Mouse (Mus musculus): ENCODE measurements around the gene Armcx5. TPM values are rescaled to one million over a fixed set of nuclear protein-coding genes. Genes with fewer than 3 reads are reported as not detected.
"Not testable (repeated sequence)": the region's sequence is repeated elsewhere in the genome, so short reads cannot be mapped to it uniquely, and the experiment has no call there.

Gene Armcx5
- 13.2 and 13.3 TPM in 2 replicates for polyA plus RNA-seq (2015; fragmentation: Nextera tagmentation; extraction: Ambion mirVana)

GRCm38 (mm10) chrX:135742304-135743055, at the start of gene Armcx5, which contains the start of gene Gprasp1:
Gene Armcx5, plus strand, starts transcription at chrX:135742733.
Gene Gprasp1, plus strand, starts transcription at chrX:135742733.
- Histone ChIP-seq H3K4me1 (peaks cover 7% of the 10 kb centered on the region; the same call in 1 of the 2 replicates), H3K4me2 (replicated peaks) (peak within 1 kb of the TSS; percentile 65), H3K4me3 (peak within 1 kb of the TSS; percentile 64), H3K27ac (peak within 1 kb of the TSS; percentile 80), H3K27me3 (peaks cover 18% of the 10 kb centered on the region; the same call in 1 of the 2 replicates), H3K9me3 (no peaks in the 10 kb centered on the region), H3K36me3 (peaks cover 7% of the 10 kb centered on the region; the same call in 1 of the 2 replicates), H3K9ac (peak within 1 kb of the TSS; percentile 72)
- ATAC-seq (ENCODE audit: low FRiP score, low read depth): peak; percentile 97
- WGBS: 16% methylated on average over 48 of the region's 48 CpGs

GRCm38 (mm10) chrX:135693633-135694032, 48.9 kb upstream of the Armcx5 start, which contains the start of gene Tcp11x2:
Gene Tcp11x2, minus strand, starts transcription at chrX:135693790.
- 52% methylated on average over 1 of the region's 1 CpGs for WGBS

GRCm38 (mm10) chrX:135703111-135703510, 39.4 kb upstream of the Armcx5 start:
- Histone ChIP-seq H3K4me3 (no peak overlapping the region), H3K9ac (no peak overlapping the region), H3K36me3 (no peaks in the 10 kb centered on the region), H3K9me3 (no peaks in the 10 kb centered on the region), H3K4me1 (no peaks in the 10 kb centered on the region), H3K4me2 (replicated peaks) (no peak overlapping the region), H3K27ac (no peak overlapping the region), H3K27me3 (peaks cover 8% of the 10 kb centered on the region; the same call in 1 of the 2 replicates)
- WGBS: 94% methylated on average over 1 of the region's 1 CpGs
- ATAC-seq (ENCODE audit: low FRiP score, low read depth): no peak

More at GRCm38 (mm10) chrX:135693633-135694032, 48.9 kb upstream of the Armcx5 start, which contains the start of gene Tcp11x2:
- no peaks in the 10 kb centered on the region for H3K36me3 ChIP-seq
- no peak within 1 kb of the TSS for H3K4me3 ChIP-seq
- H3K9me3 ChIP-seq: no peaks in the 10 kb centered on the region
- H3K9ac ChIP-seq: no peak within 1 kb of the TSS
- H3K27me3 ChIP-seq: peaks cover 16% of the 10 kb centered on the region; the same call in 1 of the 2 replicates
- H3K4me2 ChIP-seq (replicated peaks): no peak within 1 kb of the TSS
- no peaks in the 10 kb centered on the region for H3K4me1 ChIP-seq
- no peak within 1 kb of the TSS for H3K27ac ChIP-seq
- no peak for ATAC-seq (ENCODE audit: low FRiP score, low read depth)

DNA sequence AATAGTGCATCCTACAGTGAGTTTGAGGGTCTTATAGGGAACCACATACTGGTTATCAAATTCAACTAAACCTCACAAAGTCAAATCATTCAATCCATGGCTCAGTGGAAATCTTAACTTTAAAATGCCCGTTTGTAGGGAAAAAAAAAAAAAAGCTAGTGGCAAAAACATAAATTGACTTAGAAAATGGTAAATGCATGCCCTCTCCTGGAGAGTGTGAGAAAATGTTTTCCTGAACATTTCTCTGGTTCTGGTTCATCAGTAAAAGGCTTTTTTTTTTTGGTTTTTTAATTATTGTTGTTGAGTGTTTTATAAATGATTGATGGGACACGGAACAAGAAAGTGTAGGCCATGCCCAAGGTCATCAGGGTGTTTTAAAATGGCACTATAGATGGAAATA, 38.2 kb upstream of the Armcx5 start:
- Histone ChIP-seq H3K27me3 (peaks cover 9% of the 10 kb centered on the region; the same call in 1 of the 2 replicates), H3K9ac (no peak overlapping the region), H3K4me2 (replicated peaks) (no peak overlapping the region), H3K9me3 (no peaks in the 10 kb centered on the region), H3K36me3 (no peaks in the 10 kb centered on the region), H3K4me1 (no peaks in the 10 kb centered on the region), H3K4me3 (no peak overlapping the region), H3K27ac (no peak overlapping the region)
- ATAC-seq (ENCODE audit: low FRiP score, low read depth): no peak
- WGBS: 39% methylated on average over 2 of the region's 2 CpGs

DNA sequence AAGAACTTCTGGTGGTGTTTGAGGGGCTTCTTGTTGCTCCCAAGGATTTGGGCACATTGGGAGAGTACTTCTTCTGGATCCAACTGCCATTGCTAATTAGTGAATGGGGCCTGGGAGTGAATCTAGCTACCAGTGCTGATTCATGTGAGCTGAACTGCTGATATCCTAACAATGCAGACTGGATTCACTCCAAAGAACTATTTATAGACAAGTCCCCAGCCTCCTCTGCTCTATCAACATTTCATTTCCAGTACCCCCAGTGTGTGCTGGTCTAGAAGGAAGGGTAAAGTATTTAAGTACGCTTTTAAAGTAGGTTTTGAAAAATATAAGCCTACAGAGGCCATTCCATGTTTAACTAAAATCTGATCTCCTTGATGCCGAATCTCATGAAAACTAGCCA, 29.7 kb upstream of the Armcx5 start:
- Histone ChIP-seq H3K9ac (no peak overlapping the region), H3K4me1 (no peaks in the 10 kb centered on the region), H3K36me3 (no peaks in the 10 kb centered on the region), H3K4me3 (no peak overlapping the region), H3K27ac (no peak overlapping the region), H3K4me2 (replicated peaks) (no peak overlapping the region), H3K27me3 (peaks cover 3% of the 10 kb centered on the region; the same call in 1 of the 2 replicates), H3K9me3 (no peaks in the 10 kb centered on the region)
- WGBS: 89% methylated on average over 2 of the region's 2 CpGs
- no peak for ATAC-seq (ENCODE audit: low FRiP score, low read depth)

- Histone ChIP-seq H3K36me3 (no peaks in the 10 kb centered on the region), H3K4me1 (no peaks in the 10 kb centered on the region), H3K27me3 (peaks cover 19% of the 10 kb centered on the region; the same call in 1 of the 2 replicates), H3K9ac (no peak within 1 kb of the TSS), H3K4me3 (no peak within 1 kb of the TSS), H3K4me2 (replicated peaks) (no peak within 1 kb of the TSS), H3K9me3 (no peaks in the 10 kb centered on the region), H3K27ac (no peak within 1 kb of the TSS)
- ATAC-seq (ENCODE audit: low FRiP score, low read depth): no peak
- whole genome bisulfite sequencing: 81% methylated on average over 10 of the region's 10 CpGs
Measured at GRCm38 (mm10) chrX:135725161-135725560, 17.4 kb upstream of the Armcx5 start, which contains the start of gene Tmsb15a. Gene Tmsb15a, minus strand, starts transcription at chrX:135725261.

DNA sequence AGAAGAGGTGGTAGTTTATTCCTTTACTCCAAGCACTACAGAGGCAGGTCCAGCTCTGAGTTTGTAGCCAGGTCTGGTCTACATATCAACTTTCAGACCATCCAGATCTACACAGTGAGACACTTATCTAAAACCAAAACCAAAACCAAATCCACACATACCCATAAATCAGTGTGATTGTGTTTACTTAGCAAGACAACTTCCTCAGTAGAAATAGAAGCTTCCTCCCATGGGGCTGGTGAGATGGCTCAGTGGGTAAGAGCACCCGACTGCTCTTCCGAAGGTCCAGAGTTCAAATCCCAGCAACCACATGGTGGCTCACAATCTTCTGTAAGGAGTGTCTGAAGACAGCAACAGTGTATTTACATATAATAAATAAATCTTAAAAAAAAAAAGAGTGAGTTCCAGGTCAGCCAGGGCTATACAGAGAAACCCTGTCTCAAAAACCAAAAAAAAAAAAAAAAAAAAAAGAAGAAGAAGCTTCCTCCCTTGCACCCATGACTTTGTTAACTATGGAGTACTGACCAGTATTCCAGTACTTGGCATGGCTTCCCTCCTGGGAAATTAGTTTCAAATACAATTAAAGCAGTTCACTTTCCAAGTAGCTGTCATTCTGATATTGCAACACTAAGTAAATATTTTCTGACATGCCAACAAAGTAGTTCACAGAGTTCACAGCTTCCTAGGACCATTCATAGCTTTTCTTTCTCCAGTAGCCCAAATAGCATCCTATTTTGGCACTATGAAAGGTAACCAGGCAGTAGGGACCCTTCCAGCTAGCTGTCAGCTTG, 3.6 kb upstream of the Armcx5 start:
- H3K4me1 ChIP-seq: peaks cover 7% of the 10 kb centered on the region; the same call in 1 of the 2 replicates
- H3K4me2 ChIP-seq (replicated peaks): no peak overlapping the region
- no peak for ATAC-seq (ENCODE audit: low FRiP score, low read depth)
- H3K9me3 ChIP-seq: no peaks in the 10 kb centered on the region
- H3K36me3 ChIP-seq: no peaks in the 10 kb centered on the region
- H3K9ac ChIP-seq: no peak overlapping the region
- H3K4me3 ChIP-seq: no peak overlapping the region
- peaks cover 19% of the 10 kb centered on the region; the same call in 1 of the 2 replicates for H3K27me3 ChIP-seq
- WGBS: 91% methylated on average over 2 of the region's 2 CpGs
- no peak overlapping the region for H3K27ac ChIP-seq

GRCm38 (mm10) chrX:135743056-135743355, 473 bp downstream of the Armcx5 start:
- H3K9me3 ChIP-seq: no peaks in the 10 kb centered on the region
- peaks cover 7% of the 10 kb centered on the region; the same call in 1 of the 2 replicates for H3K36me3 ChIP-seq
- peak overlapping the region; percentile 64 for H3K4me3 ChIP-seq
- peak overlapping the region; percentile 72 for H3K9ac ChIP-seq
- ATAC-seq (ENCODE audit: low FRiP score, low read depth): no peak
- H3K4me2 ChIP-seq (replicated peaks): peak overlapping the region; percentile 65
- WGBS: 18% methylated on average over 7 of the region's 7 CpGs
- H3K27me3 ChIP-seq: peaks cover 16% of the 10 kb centered on the region; the same call in 1 of the 2 replicates
- H3K4me1 ChIP-seq: peaks cover 7% of the 10 kb centered on the region; the same call in 1 of the 2 replicates
- no peak overlapping the region for H3K27ac ChIP-seq

- 90% methylated on average over 3 of the region's 3 CpGs for WGBS
- not testable (repeated sequence) for ATAC-seq (ENCODE audit: low FRiP score, low read depth); H3K27me3 ChIP-seq
Measured at GRCm38 (mm10) chrX:135745376-135745775, 2.8 kb downstream of the Armcx5 start.

GRCm38 (mm10) chrX:135752832-135753231, 10.3 kb downstream of the Armcx5 start:
- no peak for ATAC-seq (ENCODE audit: low FRiP score, low read depth)
- H3K36me3 ChIP-seq: no peaks in the 10 kb centered on the region
- H3K9me3 ChIP-seq: no peaks in the 10 kb centered on the region
- H3K27ac ChIP-seq: no peak overlapping the region
- H3K9ac ChIP-seq: no peak overlapping the region
- H3K4me3 ChIP-seq: no peak overlapping the region
- H3K4me2 ChIP-seq (replicated peaks): no peak overlapping the region
- 9% methylated on average over 2 of the region's 2 CpGs for WGBS
- H3K27me3 ChIP-seq: no peaks in the 10 kb centered on the region
- no peaks in the 10 kb centered on the region for H3K4me1 ChIP-seq

More at GRCm38 (mm10) chrX:135745376-135745775, 2.8 kb downstream of the Armcx5 start:
- not testable (repeated sequence) for H3K4me3 ChIP-seq; H3K4me1 ChIP-seq; H3K4me2 ChIP-seq (replicated peaks); H3K36me3 ChIP-seq; H3K9ac ChIP-seq; H3K27ac ChIP-seq; H3K9me3 ChIP-seq

GRCm38 (mm10) chrX:135761707-135762106, 19.2 kb downstream of the Armcx5 start:
- Histone ChIP-seq H3K27ac (no peak overlapping the region), H3K27me3 (no peaks in the 10 kb centered on the region), H3K4me1 (no peaks in the 10 kb centered on the region), H3K4me3 (no peak overlapping the region), H3K9me3 (no peaks in the 10 kb centered on the region), H3K9ac (no peak overlapping the region), H3K4me2 (replicated peaks) (no peak overlapping the region), H3K36me3 (peaks cover 5% of the 10 kb centered on the region)
- ATAC-seq (ENCODE audit: low FRiP score, low read depth): no peak

- no peak for ATAC-seq (ENCODE audit: low FRiP score, low read depth)
- Histone ChIP-seq H3K9ac (no peak overlapping the region), H3K4me2 (replicated peaks) (no peak overlapping the region), H3K9me3 (no peaks in the 10 kb centered on the region), H3K27ac (no peak overlapping the region), H3K4me3 (no peak overlapping the region), H3K4me1 (no peaks in the 10 kb centered on the region), H3K27me3 (no peaks in the 10 kb centered on the region), H3K36me3 (no peaks in the 10 kb centered on the region)
- WGBS: 68% methylated on average over 3 of the region's 3 CpGs
Measured at GRCm38 (mm10) chrX:135768043-135768548, 25.6 kb downstream of the Armcx5 start.
